Mouse (Mus musculus) ES-Bruce4 (cell line): ENCODE data around the gene Scn10a. TPM values are rescaled to one million over a fixed set of nuclear protein-coding genes. Genes with fewer than 3 reads are reported as not detected.

ENCODE experiments used
- H3K27ac ChIP-seq: 2 replicates; pipeline ENCODE4 v1.5.1; 2012; ENCODE audit warnings: low read length, inconsistent platforms; ENCODE audit not compliant: insufficient read depth
- H3K27me3 ChIP-seq: 2 replicates; pipeline ENCODE4 v1.6.1; 2012; ENCODE audit warnings: mild to moderate bottlenecking, low read length, inconsistent platforms; ENCODE audit not compliant: control insufficient read depth, poor library complexity, insufficient read depth, severe bottlenecking
- H3K36me3 ChIP-seq: 2 replicates; pipeline ENCODE4 v1.6.1; 2012; ENCODE audit warnings: inconsistent platforms, mild to moderate bottlenecking, low read length, moderate library complexity; ENCODE audit not compliant: control insufficient read depth, poor library complexity, insufficient read depth, severe bottlenecking
- H3K4me1 ChIP-seq: one replicate; pipeline ENCODE4 v1.8.1; 2011; ENCODE audit warnings: low read length; ENCODE audit not compliant: control insufficient read depth, insufficient read depth
- H3K4me3 ChIP-seq: 2 replicates; pipeline ENCODE4 v1.5.1; 2011; ENCODE audit warnings: low read depth, mild to moderate bottlenecking, low read length
- H3K9ac ChIP-seq: 2 replicates; pipeline ENCODE4 v1.6.1; 2012; ENCODE audit warnings: low read depth, mild to moderate bottlenecking, inconsistent platforms; ENCODE audit not compliant: poor library complexity, severe bottlenecking
- H3K9me3 ChIP-seq: replicated peaks from 2 replicates; pipeline ENCODE4 v1.6.1; 2012; ENCODE audit warnings: mild to moderate bottlenecking, low read length, inconsistent platforms; ENCODE audit not compliant: control insufficient read depth, poor library complexity, insufficient read depth, severe bottlenecking
- CTCF ChIP-seq: IDR thresholded peaks from one replicate; pipeline ENCODE4 v1.8.1; 2011; ENCODE audit warnings: low read depth, low read length
- EP300 ChIP-seq: IDR thresholded peaks from 2 replicates; pipeline ENCODE4 v1.6.1; 2011; ENCODE audit warnings: low read depth, low read length; ENCODE audit not compliant: insufficient read depth
- POLR2A ChIP-seq: IDR thresholded peaks from one replicate; pipeline ENCODE4 v1.8.1; 2011; ENCODE audit warnings: low read length; ENCODE audit not compliant: insufficient read depth
- polyA plus RNA-seq: library from polyadenylated mRNA; stranded (reverse); fragments of >200 nt; gene quantifications from 2 replicates; pipeline ENCODE4 v1.2.4, GENCODE M21; 2011; ENCODE audit warnings: low read depth; ENCODE audit not compliant: missing spikeins, insufficient read depth, insufficient read length

Scn10a gene
- polyA plus RNA-seq, 1 experiment = not detected

GRCm38 (mm10) chr9:119656111-119656510 is 63.0 kb downstream of the Scn10a start:
- no peaks in the 10 kb centered on the region for H3K9me3 ChIP-seq
- H3K4me1 ChIP-seq = no peaks in the 10 kb centered on the region
- no peaks in the 10 kb centered on the region for H3K36me3 ChIP-seq
- H3K4me3 ChIP-seq = no peak overlapping the region
- no peak overlapping the region for H3K27ac ChIP-seq
- no peak for TF ChIP-seq CTCF
- no peak for TF ChIP-seq POLR2A
- TF ChIP-seq EP300 = no peak
- no peaks in the 10 kb centered on the region for H3K27me3 ChIP-seq
- no peak overlapping the region for H3K9ac ChIP-seq

DNA sequence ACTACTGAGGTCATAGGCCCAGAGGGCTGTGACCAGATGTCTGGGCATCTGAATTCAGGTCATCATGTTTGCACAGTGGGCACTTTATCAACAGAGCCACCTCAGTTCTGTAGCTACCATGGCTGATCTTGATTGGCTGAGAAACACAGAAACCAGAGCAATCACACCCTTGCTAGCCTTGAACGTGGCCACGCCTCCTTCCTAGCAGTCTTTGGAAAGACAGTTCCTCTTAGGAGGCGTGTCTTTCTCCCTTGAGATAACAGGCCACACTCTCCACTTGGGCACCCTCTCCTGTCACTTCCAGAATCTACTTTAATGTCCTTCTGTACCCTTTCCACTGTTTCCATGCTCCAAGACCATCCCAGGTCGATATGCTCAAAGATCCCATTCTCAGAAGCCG is 65.4 kb downstream of the Scn10a start:
- Histone ChIP-seq H3K27ac (no peak overlapping the region), H3K4me1 (no peaks in the 10 kb centered on the region), H3K27me3 (no peaks in the 10 kb centered on the region), H3K9me3 (no peaks in the 10 kb centered on the region), H3K4me3 (no peak overlapping the region), H3K9ac (no peak overlapping the region), H3K36me3 (no peaks in the 10 kb centered on the region)
- TF ChIP-seq EP300 (no peak), POLR2A (no peak), CTCF (no peak)

DNA sequence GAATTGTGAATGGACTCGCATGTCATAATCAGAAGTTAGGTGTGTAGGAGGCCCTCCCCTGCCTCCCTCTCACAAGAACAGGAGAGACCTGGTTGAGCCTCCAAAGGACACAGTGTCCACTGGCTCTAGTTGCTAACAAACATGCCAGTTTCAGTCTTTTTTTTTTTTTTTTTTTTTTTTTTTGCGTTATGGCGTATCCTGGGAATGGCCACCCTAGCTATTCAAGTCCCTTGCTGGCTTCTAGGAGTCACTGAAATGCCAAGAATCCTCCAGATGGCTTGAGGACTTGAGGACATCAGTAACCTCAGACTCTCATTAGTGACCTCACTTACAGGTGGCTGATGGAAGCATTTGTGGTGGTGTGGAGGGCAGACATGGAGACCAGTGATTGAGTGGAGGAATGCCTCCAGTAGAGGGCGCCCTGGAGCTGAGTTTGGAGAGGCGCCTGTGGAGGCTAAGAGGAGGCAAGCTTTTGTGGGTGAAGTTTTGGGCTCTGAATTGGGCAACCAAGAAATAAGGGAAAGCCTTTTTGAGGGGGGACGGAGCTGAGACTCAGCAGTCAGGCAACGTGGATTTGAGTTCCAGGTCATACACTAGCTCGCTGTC is 72.1 kb downstream of the Scn10a start:
- no peaks in the 10 kb centered on the region for H3K4me1 ChIP-seq
- no peak overlapping the region for H3K9ac ChIP-seq
- no peak overlapping the region for H3K4me3 ChIP-seq
- 0 out of 2 replicates have a peak, but pooled peaks cover 3% of the 10 kb centered on the region for H3K9me3 ChIP-seq
- no peak overlapping the region for H3K27ac ChIP-seq
- H3K36me3 ChIP-seq = no peaks in the 10 kb centered on the region
- H3K27me3 ChIP-seq = no peaks in the 10 kb centered on the region
- TF ChIP-seq POLR2A (no peak), CTCF (peak; percentile 84)

DNA sequence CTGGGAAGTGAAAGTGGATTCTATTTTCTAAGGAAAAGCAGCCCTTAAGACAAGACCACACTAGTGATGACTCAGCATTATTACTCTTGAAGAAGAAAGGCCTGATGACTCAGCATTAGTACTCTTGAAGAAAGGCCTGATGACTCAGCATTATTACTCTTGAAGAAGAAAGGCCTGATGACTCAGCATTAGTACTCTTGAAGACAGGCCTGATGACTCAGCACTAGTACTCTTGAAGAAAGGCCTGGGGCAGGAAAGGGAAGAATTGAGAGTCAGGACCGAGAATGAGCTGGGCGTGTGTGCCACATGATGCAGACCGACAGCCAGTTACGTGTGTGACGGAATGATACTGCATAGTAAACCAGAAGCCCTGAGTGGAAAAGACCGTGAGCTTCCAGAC is 77.1 kb downstream of the Scn10a start:
- Histone ChIP-seq H3K9me3 (peaks cover 3% of the 10 kb centered on the region; the same call in 1 of the 2 replicates), H3K9ac (no peak overlapping the region), H3K27ac (peak overlapping the region; percentile 62), H3K27me3 (no peaks in the 10 kb centered on the region), H3K4me1 (no peaks in the 10 kb centered on the region), H3K36me3 (no peaks in the 10 kb centered on the region), H3K4me3 (no peak overlapping the region)
- TF ChIP-seq POLR2A = no peak
- no peak for TF ChIP-seq CTCF
- 0 out of 2 replicates have a peak, but pooled peaks have one; percentile 14 for TF ChIP-seq EP300

DNA sequence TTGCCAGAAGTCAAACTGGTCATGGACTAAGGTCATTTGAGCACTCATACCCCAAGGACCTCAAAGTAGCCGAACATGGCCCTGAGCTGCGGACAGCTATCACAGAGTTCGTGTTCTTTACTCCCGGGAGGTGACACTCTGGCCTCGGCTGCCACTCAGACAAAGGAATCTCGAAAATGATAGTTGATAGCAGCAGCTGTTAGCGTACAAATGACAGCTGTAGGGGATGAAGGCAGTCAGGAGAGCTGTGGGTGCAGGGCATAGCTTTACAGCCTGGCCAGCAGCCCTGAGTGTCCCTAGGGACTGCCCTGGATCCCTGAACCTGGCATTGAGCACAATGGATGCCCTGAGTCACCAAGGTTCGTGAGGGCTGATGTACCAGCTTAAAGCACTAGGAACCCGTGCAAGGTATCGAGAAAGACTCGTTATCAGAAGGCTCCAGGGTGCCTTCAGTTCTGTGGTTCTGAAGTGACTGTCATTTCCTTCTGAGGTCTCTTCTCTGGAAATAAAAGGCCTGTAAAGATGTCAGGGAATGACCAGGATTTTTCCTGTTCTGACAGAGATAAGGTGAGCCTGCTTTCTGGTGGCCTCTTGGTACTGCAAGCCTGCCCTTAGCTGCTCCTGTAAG is 84.8 kb downstream of the Scn10a start:
- H3K27me3 ChIP-seq = no peaks in the 10 kb centered on the region
- H3K27ac ChIP-seq = no peak overlapping the region
- no peak overlapping the region for H3K4me3 ChIP-seq
- H3K36me3 ChIP-seq = no peaks in the 10 kb centered on the region
- H3K9ac ChIP-seq = no peak overlapping the region
- no peaks in the 10 kb centered on the region for H3K9me3 ChIP-seq
- no peaks in the 10 kb centered on the region for H3K4me1 ChIP-seq
- TF ChIP-seq CTCF (no peak), POLR2A (no peak), EP300 (no peak)

GRCm38 (mm10) chr9:119633475-119633874 is 85.6 kb downstream of the Scn10a start:
- Histone ChIP-seq H3K9me3 (no peaks in the 10 kb centered on the region), H3K27ac (no peak overlapping the region), H3K36me3 (no peaks in the 10 kb centered on the region), H3K27me3 (no peaks in the 10 kb centered on the region), H3K9ac (no peak overlapping the region), H3K4me3 (no peak overlapping the region), H3K4me1 (no peaks in the 10 kb centered on the region)
- TF ChIP-seq EP300 (no peak), CTCF (no peak), POLR2A (no peak)
